Mouse (Mus musculus): ENCODE measurements around the gene Twsg1. TPM values are rescaled to one million over a fixed set of nuclear protein-coding genes. Genes with fewer than 3 reads are reported as not detected.
"Not testable (repeated sequence)": the region's sequence is repeated elsewhere in the genome, so short reads cannot be mapped to it uniquely, and the experiment has no call there.

The Twsg1 gene
- 10 to 100 TPM; 74.0 to 76.9 TPM for total RNA-seq (2021)
- long read RNA-seq, experiment 1, full-length matches to known transcripts, result 48 of 68 reads
- long read RNA-seq, experiment 1, partial matches to known transcripts, result 1 of 68 reads
- long read RNA-seq, experiment 1, other reads (novel, unspliced or antisense), result 19 of 68 reads
- long read RNA-seq, experiment 2, full-length matches to known transcripts, result 16 of 34 reads
- long read RNA-seq, experiment 2, partial matches to known transcripts, result 1 of 34 reads
- long read RNA-seq, experiment 2, other reads (novel, unspliced or antisense), result 17 of 34 reads

DNA sequence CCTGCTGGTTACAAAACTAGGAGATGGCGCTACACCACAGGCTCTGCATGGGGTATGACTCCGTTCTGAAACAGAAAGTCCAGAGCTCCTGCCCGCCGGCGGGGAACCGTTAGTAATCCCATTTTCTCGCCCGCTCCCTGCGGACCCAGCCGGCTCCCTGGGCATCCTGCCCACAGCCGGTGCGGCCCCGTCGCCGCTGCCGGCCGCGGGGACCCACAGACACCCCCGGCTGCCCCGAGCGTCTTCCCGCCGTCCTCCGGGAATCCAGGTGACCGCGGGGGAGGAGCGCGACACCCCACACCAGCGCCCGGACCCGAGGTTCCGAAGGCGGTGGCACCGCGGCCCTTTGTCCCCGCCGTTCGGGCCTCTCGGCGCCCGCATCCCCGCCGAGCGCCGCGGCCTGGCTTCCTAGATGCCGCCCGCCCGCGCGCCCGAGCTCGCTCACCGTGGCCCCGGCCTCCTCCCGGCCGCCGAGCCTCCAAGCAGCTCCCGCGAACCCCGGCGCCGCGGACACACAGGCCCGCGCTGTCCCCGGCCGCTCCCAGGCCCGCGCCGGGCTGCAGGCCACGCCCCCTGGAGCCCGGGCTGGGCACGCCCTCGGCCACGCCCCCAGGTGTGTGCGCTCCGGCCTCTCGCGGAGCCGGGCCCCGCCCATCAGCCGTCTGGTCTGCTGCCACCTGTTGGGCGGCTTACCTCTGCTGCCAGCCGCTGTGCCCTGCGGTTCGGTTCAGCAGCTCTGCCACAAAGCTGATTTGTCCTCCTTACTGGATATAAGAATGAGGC, at the start of gene Twsg1:
Twsg1 (minus strand) TSS at position 605 of the 783 bp plus-strand sequence.
- peak; percentile 95 to 96 for DNase-seq

DNA sequence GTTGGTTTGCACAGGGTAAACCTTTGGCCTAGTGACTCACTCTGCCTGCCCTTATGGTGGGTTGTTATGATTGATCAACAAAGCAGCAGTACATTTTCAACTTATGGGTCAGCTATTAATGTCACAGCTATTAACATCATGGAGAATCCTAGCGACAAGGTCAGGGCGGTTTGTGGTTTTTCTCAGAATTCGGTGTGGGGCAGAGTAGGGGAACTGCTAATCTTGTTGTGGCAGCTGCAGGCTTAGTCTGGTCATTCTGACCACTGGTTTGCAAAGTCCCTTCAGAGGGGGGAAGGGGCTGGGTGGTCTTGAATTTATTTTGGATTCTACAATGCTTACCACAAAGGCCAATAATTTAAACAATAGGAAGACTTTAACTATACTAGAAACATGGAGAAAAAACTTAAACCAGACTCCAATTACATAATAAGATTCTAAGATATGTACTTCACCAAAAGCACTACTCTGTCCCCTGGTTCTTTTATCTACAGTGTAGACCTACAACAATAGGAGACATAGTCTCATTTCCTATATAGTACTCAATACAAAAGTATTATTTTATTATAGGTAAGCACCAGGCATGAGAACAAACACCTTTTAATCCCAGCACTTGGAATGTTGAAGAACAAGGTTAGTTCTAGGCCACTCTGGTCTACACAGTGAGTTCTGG, 37.3 kb upstream of the Twsg1 start:
- DNase-seq, result no peak

- DNase-seq, result not testable (repeated sequence)
These were observed 25.7 kb upstream of the Twsg1 start for GRCm38 (mm10) chr17:65976720-65977119.

DNA sequence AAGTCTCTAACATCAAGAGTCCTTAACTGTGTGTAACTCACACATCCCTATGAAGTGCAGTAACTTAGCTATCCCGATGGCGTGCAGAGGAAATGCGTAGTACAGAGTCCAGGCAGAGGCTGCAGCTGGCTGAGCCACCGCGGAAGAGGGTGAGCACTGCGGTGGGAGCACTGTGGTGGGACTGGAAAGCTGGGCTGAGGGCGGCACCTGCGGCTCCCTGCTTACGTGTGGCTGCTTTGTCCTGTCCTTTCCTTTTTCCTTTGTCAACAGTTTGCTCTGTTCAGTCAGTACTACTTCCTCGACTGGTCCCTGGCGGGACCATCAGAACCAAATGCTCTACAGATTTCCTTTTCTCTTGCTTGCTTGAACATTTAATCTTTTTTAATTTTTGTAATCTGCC, 16.7 kb upstream of the Twsg1 start:
- DNase-seq, result no peak

DNA sequence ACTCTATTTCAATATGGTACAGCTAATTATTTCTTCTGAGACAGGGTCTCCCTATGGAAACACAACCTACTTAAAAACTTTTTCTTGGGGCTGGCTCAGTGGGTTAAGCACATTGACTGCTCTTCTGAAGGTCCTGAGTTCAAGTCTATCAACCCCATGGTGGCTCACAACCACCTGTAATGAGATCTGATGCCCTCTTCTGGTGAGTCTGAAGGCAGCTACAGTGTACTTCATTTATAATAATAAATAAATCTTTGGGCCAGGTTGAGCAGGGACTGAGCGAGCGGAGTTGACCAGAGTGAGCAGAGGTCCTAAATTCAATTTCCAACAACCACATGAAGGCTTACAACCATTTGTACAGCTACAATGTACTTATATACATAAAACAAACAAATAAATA, 11.2 kb upstream of the Twsg1 start:
- no peak for DNase-seq

- DNase-seq, result no peak
These were observed 10.6 kb upstream of the Twsg1 start for GRCm38 (mm10) chr17:65961606-65962136.

GRCm38 (mm10) chr17:65959011-65959410, 8.0 kb upstream of the Twsg1 start:
- no peak for DNase-seq

DNA sequence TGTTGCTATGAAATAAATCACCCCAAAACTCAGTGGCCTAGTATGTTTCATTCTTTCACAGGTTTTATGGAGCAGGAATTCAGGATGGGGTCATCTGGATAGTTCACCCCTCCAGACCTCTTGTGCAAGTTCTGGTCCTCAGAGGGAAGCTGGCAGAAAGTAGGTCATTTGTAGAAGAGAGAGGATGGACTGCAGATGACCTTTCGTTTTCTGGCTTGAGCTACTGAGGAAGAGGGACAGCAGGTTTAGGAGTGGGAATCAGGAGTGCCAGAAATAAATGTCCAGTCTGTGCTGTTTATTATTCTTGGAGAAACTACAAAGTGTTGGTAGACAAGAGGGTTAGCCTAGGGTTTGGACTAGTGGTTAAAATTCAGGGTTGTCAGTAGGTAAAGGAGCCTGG, 7.3 kb upstream of the Twsg1 start:
- DNase-seq, result peak; percentile 29 to 46

- DNase-seq, result peak in 1 of 2 experiments; percentile 23
These were observed 6.8 kb upstream of the Twsg1 start for GRCm38 (mm10) chr17:65957782-65958325.

- DNase-seq, result peak; percentile 75 to 76
These were observed 6.2 kb upstream of the Twsg1 start for GRCm38 (mm10) chr17:65956993-65957781.

- no peak for DNase-seq
These were observed 5.1 kb upstream of the Twsg1 start for GRCm38 (mm10) chr17:65956140-65956539.

- DNase-seq, result no peak
These were observed 2.9 kb upstream of the Twsg1 start for GRCm38 (mm10) chr17:65953959-65954358.

GRCm38 (mm10) chr17:65952083-65952482, 1.1 kb upstream of the Twsg1 start:
- no peak for DNase-seq

- peak in 1 of 2 experiments; percentile 41 for DNase-seq
These were observed 843 bp downstream of the Twsg1 start for GRCm38 (mm10) chr17:65950183-65950582.

- DNase-seq, result peak; percentile 60 to 69
These were observed 3.7 kb downstream of the Twsg1 start for GRCm38 (mm10) chr17:65947307-65947706.

GRCm38 (mm10) chr17:65945420-65945819, 5.6 kb downstream of the Twsg1 start:
- no peak for DNase-seq

DNA sequence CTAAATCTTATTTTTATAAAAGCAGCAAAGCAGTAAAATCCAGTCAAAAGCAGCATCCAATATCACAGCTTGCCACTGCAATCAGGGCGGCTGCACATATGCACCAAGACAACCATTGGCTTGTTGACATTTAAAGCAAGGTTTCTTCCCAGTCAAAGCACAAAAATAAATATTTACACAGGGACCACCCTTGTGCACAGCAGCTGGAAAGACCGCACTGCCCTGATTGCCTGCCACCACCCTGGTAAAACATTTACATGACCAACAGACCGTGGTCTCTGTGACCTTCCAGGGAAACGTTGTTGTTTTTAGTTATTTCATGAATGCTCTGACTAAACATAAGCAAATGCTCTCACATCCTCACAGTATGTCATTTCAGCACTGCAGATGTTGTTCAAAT, 8.6 kb downstream of the Twsg1 start:
- DNase-seq, result no peak

GRCm38 (mm10) chr17:65941275-65941674, 9.8 kb downstream of the Twsg1 start:
- DNase-seq, result no peak

- no peak for DNase-seq
These were observed 10.8 kb downstream of the Twsg1 start for GRCm38 (mm10) chr17:65940221-65940620.

DNA sequence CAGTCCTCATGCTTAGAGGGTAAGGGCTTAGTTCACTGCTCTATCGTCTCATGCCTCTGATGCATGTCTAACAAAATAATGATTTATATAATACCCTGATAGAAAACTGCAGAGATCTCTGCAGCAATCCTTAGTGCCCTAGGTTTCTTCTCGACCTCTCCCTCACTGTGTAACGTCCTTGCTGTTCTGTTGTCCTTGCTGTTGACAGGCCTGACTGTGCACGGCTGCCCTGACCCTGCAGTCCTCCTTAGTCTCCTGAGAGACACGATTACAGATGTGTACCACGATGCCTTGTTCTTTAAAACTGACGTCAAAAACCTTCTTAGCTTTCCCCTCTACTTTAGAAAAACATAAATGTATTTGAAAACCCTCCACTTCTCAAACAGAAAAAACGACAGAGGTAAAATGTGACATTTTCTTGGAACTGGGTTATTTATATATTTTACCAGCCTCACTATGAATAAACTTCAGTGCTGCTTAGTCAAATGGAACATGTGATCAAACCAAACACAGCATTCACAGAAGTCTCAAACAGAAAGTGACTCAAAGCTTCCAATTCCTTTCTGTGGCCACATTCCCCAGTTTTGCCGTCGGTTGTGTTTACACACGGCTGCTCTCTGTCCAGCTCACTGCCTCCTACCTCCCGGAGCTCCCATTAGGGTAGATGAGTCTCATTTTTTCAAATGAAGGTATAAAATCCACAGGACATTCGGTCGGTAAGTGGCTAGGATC, 11.4 kb downstream of the Twsg1 start:
- DNase-seq, result peak in 1 of 2 experiments; percentile 50

GRCm38 (mm10) chr17:65937671-65938070, 13.4 kb downstream of the Twsg1 start:
- peak in 1 of 2 experiments; percentile 21 for DNase-seq

All from heart, adult 18-20 months (tissue).